Comparison of ENCODE assay signal across 8 mouse cellular contexts in the genomic region with DNA sequence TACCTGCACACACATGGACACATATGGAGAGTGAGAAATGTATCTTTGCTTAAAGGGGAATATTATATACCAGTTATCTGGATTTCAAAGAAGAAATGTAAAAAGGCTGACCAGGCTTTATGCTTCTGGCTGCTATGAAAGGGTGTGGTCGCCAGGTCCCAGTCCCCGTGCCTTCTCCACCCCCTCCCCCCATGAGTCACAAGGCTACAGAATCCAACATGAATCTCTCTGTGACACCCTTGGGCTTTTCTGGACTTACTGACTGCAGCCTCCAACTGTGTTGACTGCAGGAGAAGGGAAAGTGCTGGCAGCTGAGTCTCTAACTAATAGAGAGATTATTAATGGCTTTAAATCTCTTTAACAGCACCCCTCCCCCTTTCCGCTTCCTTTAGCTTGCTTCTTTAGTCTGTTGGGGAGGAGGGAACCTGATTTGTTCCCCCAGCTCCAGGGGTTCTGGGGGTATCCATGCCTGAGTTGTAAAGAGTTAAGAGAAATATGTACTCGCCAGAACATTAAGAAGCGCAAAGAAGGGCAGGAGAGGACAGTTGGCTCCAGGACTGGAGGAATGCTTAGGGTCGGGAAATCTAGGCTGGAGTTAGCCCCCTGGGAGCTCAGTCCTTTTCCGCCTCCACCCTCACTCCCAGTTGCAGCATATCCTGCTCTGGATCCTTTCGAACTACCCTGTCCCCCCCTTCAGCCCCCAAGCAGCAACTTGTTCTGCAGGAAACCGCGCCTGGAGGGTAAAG. TPM values are rescaled to one million over a fixed set of nuclear protein-coding genes. Genes with fewer than 3 reads are reported as not detected.
DNase-seq lines count a peak whose midpoint lies in the region; ATAC-seq and TF ChIP-seq lines count a peak whose summit lies in the region.

A gene (plus strand): TSS at position 614 of the 746 bp plus-strand sequence.

- no peaks in the 10 kb centered on the region for H3K36me3 ChIP-seq in forebrain, postnatal 0 days (ENCODE audit: insufficient read depth)
- H3K36me3 ChIP-seq in hindbrain, embryonic 10.5 days, result no peaks in the 10 kb centered on the region
- H3K36me3 ChIP-seq in limb, embryonic 13.5 days, result no peaks in the 10 kb centered on the region
- no peaks in the 10 kb centered on the region for H3K36me3 ChIP-seq in midbrain, embryonic 15.5 days (replicated peaks)

- no peak for TF ChIP-seq CTCF in forebrain, postnatal 0 days (IDR thresholded peaks at IDR 0.05; ENCODE audit: low read depth)

- no peak within 1 kb of the TSS for H3K27ac ChIP-seq in forebrain, postnatal 0 days (ENCODE audit: low read depth, low read length)
- H3K27ac ChIP-seq in hindbrain, embryonic 10.5 days, result no peak within 1 kb of the TSS
- H3K27ac ChIP-seq in limb, embryonic 13.5 days, result no peak within 1 kb of the TSS
- H3K27ac ChIP-seq in midbrain, embryonic 15.5 days, result no peak within 1 kb of the TSS

- H3K4me3 ChIP-seq in forebrain, postnatal 0 days (ENCODE audit: low read depth, low read length), result peak within 1 kb of the TSS; percentile 14; the same call in 1 of the 2 replicates
- peak within 1 kb of the TSS; percentile 29 for H3K4me3 ChIP-seq in hindbrain, embryonic 10.5 days
- peak within 1 kb of the TSS; percentile 11 for H3K4me3 ChIP-seq in limb, embryonic 13.5 days
- H3K4me3 ChIP-seq in midbrain, embryonic 15.5 days, result no peak within 1 kb of the TSS

- H3K9me3 ChIP-seq in forebrain, postnatal 0 days (ENCODE audit: low read length), result no peaks in the 10 kb centered on the region
- no peaks in the 10 kb centered on the region for H3K9me3 ChIP-seq in hindbrain, embryonic 10.5 days
- H3K9me3 ChIP-seq in limb, embryonic 13.5 days, result no peaks in the 10 kb centered on the region
- H3K9me3 ChIP-seq in midbrain, embryonic 15.5 days, result no peaks in the 10 kb centered on the region

- DNase-seq in adrenal gland, postnatal 4 days (ENCODE audit: low spot score in 2 of 2), result no peak
- no peak for DNase-seq in forebrain, postnatal 0 days
- no peak for DNase-seq in hindbrain, embryonic 10.5 days (ENCODE audit: low spot score)
- no peak for DNase-seq in Muller cell, postnatal 12 days (ENCODE audit: inconsistent ontology term)
- DNase-seq in left cerebral cortex, postnatal 36 days (ENCODE audit: low spot score in 2 of 2), result no peak

- peak within 1 kb of the TSS; percentile 13; the same call in 1 of the 2 replicates for H3K4me2 ChIP-seq in forebrain, postnatal 0 days (ENCODE audit: low read depth)
- peak within 1 kb of the TSS; percentile 41 for H3K4me2 ChIP-seq in limb, embryonic 13.5 days (replicated peaks)
- H3K4me2 ChIP-seq in midbrain, embryonic 15.5 days, result peak within 1 kb of the TSS; percentile 18; the same call in 1 of the 2 replicates

- no peak within 1 kb of the TSS for H3K9ac ChIP-seq in forebrain, postnatal 0 days
- H3K9ac ChIP-seq in limb, embryonic 13.5 days, result no peak within 1 kb of the TSS
- no peak within 1 kb of the TSS for H3K9ac ChIP-seq in midbrain, embryonic 15.5 days

- H3K27me3 ChIP-seq in forebrain, postnatal 0 days (ENCODE audit: insufficient read depth, low read length), result peaks cover 32% of the 10 kb centered on the region
- H3K27me3 ChIP-seq in hindbrain, embryonic 10.5 days (ENCODE audit: insufficient read depth, poor library complexity, severe bottlenecking), result peaks cover 62% of the 10 kb centered on the region
- H3K27me3 ChIP-seq in limb, embryonic 13.5 days, result peaks cover 73% of the 10 kb centered on the region
- peaks cover 40% of the 10 kb centered on the region for H3K27me3 ChIP-seq in midbrain, embryonic 15.5 days (replicated peaks)

- 18% methylated on average over 10 of the region's 10 CpGs for whole genome bisulfite sequencing in forebrain, postnatal 0 days
- 12% methylated on average over 10 of the region's 10 CpGs for WGBS in hindbrain, embryonic 10.5 days
- 10% methylated on average over 10 of the region's 10 CpGs for WGBS in limb, embryonic 13.5 days
- WGBS in midbrain, embryonic 15.5 days, result 8% methylated on average over 10 of the region's 10 CpGs

- intact Hi-C loops in left cerebral cortex, postnatal 36 days (cut with DNase I), result no loop called here

- no peaks in the 10 kb centered on the region for H3K4me1 ChIP-seq in forebrain, postnatal 0 days (ENCODE audit: insufficient read depth)
- H3K4me1 ChIP-seq in hindbrain, embryonic 10.5 days (replicated peaks), result peaks cover 14% of the 10 kb centered on the region
- H3K4me1 ChIP-seq in limb, embryonic 13.5 days, result 0 out of 2 replicates have a peak, but pooled peaks cover 13% of the 10 kb centered on the region
- H3K4me1 ChIP-seq in midbrain, embryonic 15.5 days, result 0 out of 2 replicates have a peak, but pooled peaks cover 4% of the 10 kb centered on the region

- ATAC-seq in forebrain, postnatal 0 days, result no peak
- ATAC-seq in limb, embryonic 13.5 days (ENCODE audit: low FRiP score, low read depth), result no peak
- no peak for ATAC-seq in midbrain, embryonic 15.5 days (replicated peaks)
- ATAC-seq in cerebellum, adult (ENCODE audit: insufficient number of reproducible peaks, low FRiP score, low TSS enrichment), result no peak

RNA-seq across cellular contexts. Expression of the gene that starts here (rescaled TPM):
- total RNA-seq in adrenal gland, postnatal 4 days (2021), result 10 to 100 TPM; 25.0 to 25.4 TPM
- 2.6 and 5.4 TPM in 2 replicates for total RNA-seq in forebrain, postnatal 0 days (2014; rRNA removed)
- polyA plus RNA-seq in forebrain, postnatal 0 days (2015; fragmentation: Nextera tagmentation; extraction: Ambion mirVana), result 1.5 and 2.4 TPM in 2 replicates
- polyA plus RNA-seq in hindbrain, embryonic 10.5 days (2016; fragmentation: Nextera tagmentation; extraction: Ambion mirVana), result 0.11 and 0.48 TPM in 2 replicates
- polyA plus RNA-seq in limb, embryonic 13.5 days (2015; fragmentation: Nextera tagmentation; extraction: Ambion mirVana), result 1.0 and 1.3 TPM in 2 replicates
- 1.4 and 1.8 TPM in 2 replicates for polyA plus RNA-seq in midbrain, embryonic 15.5 days (2015; fragmentation: Nextera tagmentation; extraction: Ambion mirVana)
- 1 to 10 TPM; 4.1 to 4.3 TPM for total RNA-seq in left cerebral cortex, postnatal 36 days (2021)
